Mouse (Mus musculus): ENCODE data around the gene Micu2.

- TF ChIP-seq CTCF (IDR thresholded peaks at IDR 0.05; ENCODE audit: borderline replicate concordance, control insufficient read depth, extremely low read depth, insufficient read depth, low read length, poor library complexity) (no peak), POLR2A (IDR thresholded peaks at IDR 0.05; ENCODE audit: control insufficient read depth, extremely low read depth, insufficient read depth, low read length, poor library complexity) (no peak)
Measured at GRCm38 (mm10) chr14:57981720-57982418, 17.2 kb downstream of the Micu2 start.

Measured in thymus, adult 2 months (tissue).